Mouse (Mus musculus): ENCODE results near the gene Trp53i11.

The Trp53i11 gene

GRCm38 (mm10) chr2:93187323-93187996, at the start of gene Trp53i11:
TSS of gene Trp53i11 (plus strand) at chr2:93187548.
- peak; percentile 89 for DNase-seq (ENCODE audit: low spot score)

GRCm38 (mm10) chr2:93139476-93139875, 47.9 kb upstream of the Trp53i11 start:
- no peak for DNase-seq (ENCODE audit: low spot score)

- DNase-seq (ENCODE audit: low spot score) = no peak
These were observed 46.0 kb upstream of the Trp53i11 start for GRCm38 (mm10) chr2:93141329-93141728.

GRCm38 (mm10) chr2:93142616-93143015, 44.7 kb upstream of the Trp53i11 start:
- DNase-seq (ENCODE audit: low spot score) = no peak

GRCm38 (mm10) chr2:93144126-93144525, 43.2 kb upstream of the Trp53i11 start:
- DNase-seq (ENCODE audit: low spot score) = no peak

GRCm38 (mm10) chr2:93150009-93150408, 37.3 kb upstream of the Trp53i11 start:
- no peak for DNase-seq (ENCODE audit: low spot score)

GRCm38 (mm10) chr2:93150673-93151450, 36.5 kb upstream of the Trp53i11 start:
- DNase-seq (ENCODE audit: low spot score) = no peak

- DNase-seq (ENCODE audit: low spot score) = no peak
These were observed 35.2 kb upstream of the Trp53i11 start for GRCm38 (mm10) chr2:93152191-93152601.

GRCm38 (mm10) chr2:93152883-93153491, 34.4 kb upstream of the Trp53i11 start:
- DNase-seq (ENCODE audit: low spot score) = no peak

- DNase-seq (ENCODE audit: low spot score) = no peak
These were observed 33.5 kb upstream of the Trp53i11 start for GRCm38 (mm10) chr2:93153833-93154232.

- no peak for DNase-seq (ENCODE audit: low spot score)
These were observed 32.8 kb upstream of the Trp53i11 start for GRCm38 (mm10) chr2:93154486-93155032.

GRCm38 (mm10) chr2:93160467-93161035, 26.8 kb upstream of the Trp53i11 start:
- no peak for DNase-seq (ENCODE audit: low spot score)

- no peak for DNase-seq (ENCODE audit: low spot score)
These were observed 25.3 kb upstream of the Trp53i11 start for GRCm38 (mm10) chr2:93161914-93162664.

- no peak for DNase-seq (ENCODE audit: low spot score)
These were observed 24.6 kb upstream of the Trp53i11 start for GRCm38 (mm10) chr2:93162791-93163190.

- DNase-seq (ENCODE audit: low spot score) = no peak
These were observed 24.0 kb upstream of the Trp53i11 start for GRCm38 (mm10) chr2:93163317-93163716.

GRCm38 (mm10) chr2:93163750-93164335, 23.5 kb upstream of the Trp53i11 start:
- DNase-seq (ENCODE audit: low spot score) = no peak

GRCm38 (mm10) chr2:93166295-93166694, 21.1 kb upstream of the Trp53i11 start:
- no peak for DNase-seq (ENCODE audit: low spot score)

- DNase-seq (ENCODE audit: low spot score) = no peak
These were observed 20.5 kb upstream of the Trp53i11 start for GRCm38 (mm10) chr2:93166734-93167406.

GRCm38 (mm10) chr2:93170156-93170844, 17.0 kb upstream of the Trp53i11 start:
- DNase-seq (ENCODE audit: low spot score) = no peak

- DNase-seq (ENCODE audit: low spot score) = no peak
These were observed 16.5 kb upstream of the Trp53i11 start for GRCm38 (mm10) chr2:93170845-93171200.
